Mouse (Mus musculus) limb, embryonic 11.5 days (tissue): ENCODE results near the gene Atg4a. TPM values are rescaled to one million over a fixed set of nuclear protein-coding genes. Genes with fewer than 3 reads are reported as not detected.
A peak's percentile ranks its signal among the peaks of the same experiment; 100 is the strongest.

Experiments used
- ATAC-seq: fragments of 200-750 bp; cut with Nextera tagmentation; 2 replicates; pipeline ENCODE4 v1.8.0; 2017; ENCODE audit warnings: low read depth; ENCODE audit not compliant: insufficient number of reproducible peaks, low FRiP score, low TSS enrichment
- DNase-seq: peaks from one replicate; pipeline ENCODE4 v3.0.0-alpha.2; 2015; ENCODE audit warnings: low spot score
- H3K27ac ChIP-seq: fragments of 300-500 bp; sonication (generic); replicated peaks from 2 replicates; pipeline ENCODE4 v1.5.1; 2014; ENCODE audit warnings: low read depth, mild to moderate bottlenecking, low read length
- H3K27me3 ChIP-seq: fragments of 300-500 bp; sonication (generic); 2 replicates; pipeline ENCODE4 v1.6.1; 2014; ENCODE audit warnings: mild to moderate bottlenecking, low read length, mixed read lengths; ENCODE audit not compliant: control insufficient read depth, insufficient read depth
- H3K36me3 ChIP-seq: fragments of 300-500 bp; sonication (generic); 2 replicates; pipeline ENCODE4 v1.6.1; 2014; ENCODE audit warnings: mild to moderate bottlenecking, low read length, moderate library complexity, mixed read lengths; ENCODE audit not compliant: control insufficient read depth, insufficient read depth
- H3K4me1 ChIP-seq: fragments of 300-500 bp; sonication (generic); 2 replicates; pipeline ENCODE4 v1.6.1; 2014; ENCODE audit warnings: low read length, mixed read lengths; ENCODE audit not compliant: control insufficient read depth, insufficient read depth
- H3K4me2 ChIP-seq: fragments of 300-500 bp; sonication (generic); 2 replicates; pipeline ENCODE4 v1.6.1; 2014; ENCODE audit warnings: low read depth, mild to moderate bottlenecking, moderate library complexity; ENCODE audit not compliant: severe bottlenecking
- H3K4me3 ChIP-seq: fragments of 300-500 bp; sonication (generic); 2 replicates; pipeline ENCODE4 v1.5.1; 2014; ENCODE audit warnings: low read depth, low read length
- H3K9ac ChIP-seq: fragments of 300-500 bp; sonication (generic); 2 replicates; pipeline ENCODE4 v1.6.1; 2014; ENCODE audit warnings: mild to moderate bottlenecking, low read length
- H3K9me3 ChIP-seq: fragments of 300-500 bp; sonication (generic); 2 replicates; pipeline ENCODE4 v1.6.1; 2016; ENCODE audit warnings: low read length; ENCODE audit not compliant: control insufficient read depth
- WGBS: fragments of 180-500 bp; shearing (Covaris S2); extraction: QIAGEN DNeasy Blood & Tissue Kit; methylation state at CpG from one replicate; pipeline ENCODE4 v1.1.7; 2014; 5-methylcytosine and 5-hydroxymethylcytosine counted together
- polyA plus RNA-seq: library from polyadenylated mRNA; unstranded; fragments of >200 nt; fragmentation: Nextera tagmentation; extraction: Ambion mirVana; gene quantifications from 2 replicates; pipeline ENCODE4 v1.2.1, GENCODE M21; 2014

Gene Atg4a
- polyA plus RNA-seq, 1 experiment from 2014 or later: 15.3 TPM

DNA sequence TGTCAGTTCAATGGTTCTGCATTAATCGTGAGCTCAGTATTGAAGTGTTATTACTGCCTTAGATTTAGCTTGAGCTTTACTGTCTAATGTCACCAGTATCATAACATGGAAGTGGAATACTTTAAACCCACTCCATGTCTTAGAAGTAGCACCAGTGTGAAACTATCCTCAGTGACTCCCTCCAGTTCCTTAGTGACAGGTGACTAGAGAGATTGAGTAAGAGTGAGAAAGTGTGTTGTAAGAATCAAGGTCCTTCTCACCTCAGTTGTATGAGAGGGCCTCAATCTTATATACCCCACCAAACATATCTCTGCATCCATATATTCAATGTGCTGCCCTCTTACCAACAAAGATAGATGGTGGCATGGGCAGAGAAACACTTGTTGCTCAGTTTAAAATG lies 22.2 kb downstream of the Atg4a start:
- ATAC-seq (no peak), DNase-seq (no peak)
- Histone ChIP-seq H3K4me3 (no peak overlapping the region), H3K4me2 (no peak overlapping the region), H3K4me1 (no peaks in the 10 kb centered on the region), H3K27me3 (peaks cover 11% of the 10 kb centered on the region), H3K36me3 (no peaks in the 10 kb centered on the region), H3K9ac (no peak overlapping the region), H3K27ac (no peak overlapping the region), H3K9me3 (no peaks in the 10 kb centered on the region)
- WGBS: 100% methylated on average over 1 of the region's 1 CpGs

GRCm38 (mm10) chrX:140979546-140979945 lies 22.8 kb downstream of the Atg4a start:
- H3K27me3 ChIP-seq: peaks cover 12% of the 10 kb centered on the region
- 74% methylated on average over 2 of the region's 2 CpGs for WGBS
- no peak for DNase-seq

DNA sequence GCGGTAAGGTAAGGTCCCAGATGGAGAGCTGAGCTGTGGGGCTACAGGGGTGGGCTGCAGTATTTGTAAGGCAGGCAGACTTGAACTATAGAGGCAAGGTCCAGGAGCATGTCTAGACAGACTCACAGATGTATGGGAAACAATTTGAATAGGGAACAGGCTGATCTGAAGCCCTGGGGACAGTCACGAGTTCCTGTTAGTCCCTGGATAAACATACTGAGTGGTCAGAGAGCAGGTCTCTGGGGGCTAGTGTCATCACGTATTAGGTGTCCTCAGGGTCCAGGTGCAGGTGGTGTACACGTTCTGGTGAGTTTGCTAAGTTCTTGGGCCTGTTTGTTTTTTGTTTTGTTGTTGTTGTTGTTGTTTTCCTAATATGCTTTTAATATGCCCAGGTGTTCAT lies 23.5 kb downstream of the Atg4a start:
- no peak for ATAC-seq
- H3K4me2 ChIP-seq: no peak overlapping the region
- peaks cover 11% of the 10 kb centered on the region for H3K27me3 ChIP-seq
- no peaks in the 10 kb centered on the region for H3K9me3 ChIP-seq
- no peaks in the 10 kb centered on the region for H3K36me3 ChIP-seq
- no peaks in the 10 kb centered on the region for H3K4me1 ChIP-seq
- H3K27ac ChIP-seq: no peak overlapping the region; the same call in 1 of the 2 replicates
- H3K4me3 ChIP-seq: no peak overlapping the region
- no peak for DNase-seq
- H3K9ac ChIP-seq: no peak overlapping the region
- 75% methylated on average over 4 of the region's 4 CpGs for WGBS

More at GRCm38 (mm10) chrX:140979546-140979945, 22.8 kb downstream of the Atg4a start:
- Histone ChIP-seq H3K4me3 (no peak overlapping the region), H3K4me2 (no peak overlapping the region), H3K9ac (no peak overlapping the region), H3K27ac (no peak overlapping the region), H3K4me1 (no peaks in the 10 kb centered on the region), H3K36me3 (no peaks in the 10 kb centered on the region), H3K9me3 (no peaks in the 10 kb centered on the region)
- no peak for ATAC-seq

DNA sequence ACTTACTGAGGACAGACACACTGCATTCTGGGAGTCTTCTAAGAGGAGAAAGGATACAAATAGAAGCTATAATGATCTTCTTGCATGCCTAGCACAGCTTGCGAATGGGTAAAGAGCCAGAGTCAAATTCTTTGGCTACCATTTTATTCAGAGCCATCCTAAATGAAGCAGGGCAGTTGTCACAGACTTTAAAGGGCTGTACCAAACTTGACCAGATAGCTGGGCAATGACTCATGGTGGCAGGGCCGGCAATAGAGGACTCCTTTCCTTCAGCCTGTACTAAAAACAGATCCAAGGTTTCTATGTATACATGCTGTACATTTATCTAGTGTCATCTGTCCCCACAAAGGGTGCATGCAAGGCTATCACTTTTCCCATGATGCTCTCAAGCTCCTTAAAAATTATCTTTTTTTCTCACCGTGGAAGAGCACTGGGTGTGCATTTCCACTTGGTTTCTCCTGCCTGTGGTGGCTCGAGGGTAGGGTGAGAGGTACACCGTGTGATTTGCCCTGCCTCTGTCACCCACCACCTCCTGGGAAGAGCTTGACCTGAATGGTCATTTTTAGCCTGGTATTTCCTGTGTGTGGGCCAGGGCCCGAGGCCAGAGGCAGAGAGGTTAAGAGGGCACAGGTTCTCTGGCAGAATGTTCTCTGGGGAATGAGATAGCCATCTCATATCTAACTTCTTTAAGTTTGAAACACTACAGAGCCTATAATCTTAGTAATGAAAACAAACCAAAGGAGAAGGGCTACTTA lies 26.7 kb downstream of the Atg4a start:
- Histone ChIP-seq H3K9ac (no peak overlapping the region), H3K4me3 (no peak overlapping the region), H3K36me3 (no peaks in the 10 kb centered on the region), H3K27me3 (peaks cover 11% of the 10 kb centered on the region), H3K9me3 (no peaks in the 10 kb centered on the region), H3K27ac (no peak overlapping the region), H3K4me2 (no peak overlapping the region), H3K4me1 (no peaks in the 10 kb centered on the region)
- no peak for ATAC-seq
- DNase-seq: no peak
- 53% methylated on average over 6 of the region's 6 CpGs for WGBS

- Histone ChIP-seq H3K4me2 (no peak overlapping the region), H3K4me1 (no peaks in the 10 kb centered on the region), H3K9me3 (no peaks in the 10 kb centered on the region), H3K9ac (no peak overlapping the region), H3K27ac (no peak overlapping the region), H3K36me3 (no peaks in the 10 kb centered on the region), H3K4me3 (no peak overlapping the region), H3K27me3 (peaks cover 11% of the 10 kb centered on the region)
- 71% methylated on average over 6 of the region's 6 CpGs for WGBS
- DNase-seq (no peak), ATAC-seq (no peak)
Observed at GRCm38 (mm10) chrX:140984795-140985194, 28.1 kb downstream of the Atg4a start.

- Histone ChIP-seq H3K4me2 (no peak overlapping the region), H3K9ac (no peak overlapping the region), H3K4me3 (no peak overlapping the region), H3K4me1 (no peaks in the 10 kb centered on the region), H3K36me3 (no peaks in the 10 kb centered on the region), H3K27me3 (peaks cover 11% of the 10 kb centered on the region), H3K9me3 (no peaks in the 10 kb centered on the region), H3K27ac (no peak overlapping the region)
- no peak for ATAC-seq
- DNase-seq: no peak
- 89% methylated on average over 2 of the region's 2 CpGs for WGBS
Observed at GRCm38 (mm10) chrX:140985256-140985655, 28.5 kb downstream of the Atg4a start.

GRCm38 (mm10) chrX:140996909-140997516 lies 40.3 kb downstream of the Atg4a start:
- H3K4me2 ChIP-seq: no peak overlapping the region
- no peak overlapping the region for H3K9ac ChIP-seq
- 92% methylated on average over 1 of the region's 1 CpGs for WGBS
- H3K4me1 ChIP-seq: no peaks in the 10 kb centered on the region
- H3K4me3 ChIP-seq: no peak overlapping the region
- H3K27me3 ChIP-seq: peaks cover 16% of the 10 kb centered on the region
- no peaks in the 10 kb centered on the region for H3K36me3 ChIP-seq
- H3K27ac ChIP-seq: no peak overlapping the region
- ATAC-seq (peak; percentile 65; the same call in 1 of the 2 replicates), DNase-seq (no peak)
- no peaks in the 10 kb centered on the region for H3K9me3 ChIP-seq

GRCm38 (mm10) chrX:140997912-140998545 lies 41.3 kb downstream of the Atg4a start:
- Histone ChIP-seq H3K9ac (no peak overlapping the region), H3K27me3 (peaks cover 16% of the 10 kb centered on the region), H3K4me3 (no peak overlapping the region), H3K4me1 (no peaks in the 10 kb centered on the region), H3K4me2 (no peak overlapping the region), H3K9me3 (no peaks in the 10 kb centered on the region), H3K36me3 (no peaks in the 10 kb centered on the region), H3K27ac (no peak overlapping the region)
- no peak for DNase-seq
- 86% methylated on average over 1 of the region's 1 CpGs for WGBS
- no peak for ATAC-seq
